Mouse (Mus musculus): Measurements from ENCODE around the gene Myo9a.

GRCm38 (mm10) chr9:59951001-59951750, 200.5 kb downstream of the Myo9a start:
- TF ChIP-seq EP300 (IDR thresholded peaks at IDR 0.05; ENCODE audit: low read depth in 1 of 2, low read length in 2 of 2) (no peak), CTCF (IDR thresholded peaks at IDR 0.05 in 2 of 3, conservative IDR thresholded peaks at IDR 0.05 in 1 of 3; ENCODE audit: control insufficient read depth in 1 of 3, insufficient read depth in 1 of 3, low read depth in 2 of 3, low read length in 3 of 3, poor library complexity in 1 of 3, severe bottlenecking in 1 of 3) (no peak), E2F4 (IDR thresholded peaks at IDR 0.05; ENCODE audit: borderline replicate concordance, low read depth, low read length) (no peak), POLR2A (IDR thresholded peaks at IDR 0.05; ENCODE audit: control insufficient read depth in 1 of 2, insufficient read depth in 1 of 2, low read depth in 1 of 2, low read length in 2 of 2, poor library complexity in 1 of 2) (no peak), TCF12 (IDR thresholded peaks at IDR 0.05; ENCODE audit: low read depth, low read length) (no peak), SIN3A (IDR thresholded peaks at IDR 0.05; ENCODE audit: low read length) (no peak)
